Mouse (Mus musculus): Measurements from ENCODE around the gene Hoxd10.

- TF ChIP-seq EP300 (optimal IDR thresholded peaks at IDR 0.05) (no peak), CTCF (IDR thresholded peaks at IDR 0.05; ENCODE audit: low read depth) (no peak)
Observed at GRCm38 (mm10) chr2:74725171-74725570, 33.4 kb downstream of the Hoxd10 start.
